Mouse (Mus musculus) CH12.LX (cell line): ENCODE results near the gene Snrk. TPM values are rescaled to one million over a fixed set of nuclear protein-coding genes. Genes with fewer than 3 reads are reported as not detected.

Source experiments
- DNase-seq: peaks from one replicate; pipeline ENCODE4 v3.0.0-alpha.2; 2013; ENCODE audit errors: extremely low read depth
- H3K27ac ChIP-seq: 2 replicates; pipeline ENCODE4 v1.5.1; 2012; ENCODE audit warnings: low read depth, mild to moderate bottlenecking, control low read depth, moderate library complexity; ENCODE audit not compliant: insufficient read depth
- H3K27me3 ChIP-seq: replicated peaks from 2 replicates; pipeline ENCODE3; 2012; ENCODE audit warnings: inconsistent platforms
- H3K36me3 ChIP-seq, 2 experiments: replicated peaks in 1 of 2; 2 replicates each; pipeline versions ENCODE3 to v1.6.1; 2012; ENCODE audit warnings: inconsistent platforms in 1 of 2, low read length in 1 of 2, mild to moderate bottlenecking in 1 of 2, mixed read lengths in 1 of 2, moderate library complexity in 1 of 2; ENCODE audit not compliant: control insufficient read depth in 1 of 2, insufficient read depth in 1 of 2
- H3K4me1 ChIP-seq, 2 experiments: 2 replicates each; pipeline ENCODE4 v1.6.1; 2012; ENCODE audit warnings: inconsistent platforms in 1 of 2, moderate library complexity in 1 of 2; ENCODE audit not compliant: insufficient read depth in 2 of 2, control insufficient read depth in 1 of 2
- H3K4me2 ChIP-seq: 2 replicates; pipeline ENCODE4 v1.6.1; 2012; ENCODE audit warnings: low read depth, mild to moderate bottlenecking, control low read depth; ENCODE audit not compliant: poor library complexity, insufficient read depth, severe bottlenecking
- H3K4me3 ChIP-seq, 3 experiments: fragments of 150-350 bp in 1 of 3; sonication (generic) in 1 of 3; replicated peaks in 1 of 3; 2 replicates each; pipeline versions ENCODE3 to v1.5.1; 2011 to 2012; ENCODE audit warnings: low read depth in 2 of 3, low read length in 2 of 3, mild to moderate bottlenecking in 2 of 3, moderate library complexity in 2 of 3, control low read depth in 1 of 3, improper control_type of control experiment in 1 of 3, inconsistent platforms in 1 of 3, mixed read lengths in 1 of 3; ENCODE audit not compliant: poor library complexity in 1 of 3
- H3K79me2 ChIP-seq: replicated peaks from 2 replicates; pipeline ENCODE4 v1.6.1; 2012; ENCODE audit warnings: mild to moderate bottlenecking, moderate library complexity; ENCODE audit not compliant: control insufficient read depth, poor library complexity, insufficient read depth, severe bottlenecking; ENCODE audit errors: extremely low read depth
- H3K9ac ChIP-seq: 2 replicates; pipeline ENCODE4 v1.6.1; 2012; ENCODE audit warnings: low read depth, mild to moderate bottlenecking, control low read depth, moderate library complexity; ENCODE audit not compliant: insufficient read depth
- H3K9me3 ChIP-seq: replicated peaks from 2 replicates; pipeline ENCODE3; 2012; ENCODE audit warnings: low read length, inconsistent platforms, mixed read lengths
- BHLHE40 ChIP-seq: IDR thresholded peaks from 2 replicates; pipeline ENCODE4 v1.6.1; 2011; ENCODE audit warnings: mild to moderate bottlenecking, low read depth, low read length, improper control_type of control experiment
- CHD1 ChIP-seq: IDR thresholded peaks from 2 replicates; pipeline ENCODE4 v1.6.1; 2012; ENCODE audit warnings: low read depth, low read length, improper control_type of control experiment, inconsistent platforms
- CTCF ChIP-seq, 2 experiments: IDR thresholded peaks in 1 of 2; conservative IDR thresholded peaks in 1 of 2; 2 replicates each; pipeline ENCODE4 v1.5.1; 2011 to 2012; ENCODE audit warnings: low read depth in 2 of 2, low read length in 2 of 2, improper control_type of control experiment in 1 of 2, inconsistent platforms in 1 of 2, mild to moderate bottlenecking in 1 of 2, moderate library complexity in 1 of 2
- E2F4 ChIP-seq: IDR thresholded peaks from 2 replicates; pipeline ENCODE4 v1.6.1; 2011; ENCODE audit warnings: low read depth, low read length, improper control_type of control experiment; ENCODE audit not compliant: insufficient replicate concordance
- EP300 ChIP-seq: IDR thresholded peaks from 2 replicates; pipeline ENCODE4 v1.6.1; 2011; ENCODE audit warnings: low read length, improper control_type of control experiment
- ETS1 ChIP-seq: conservative IDR thresholded peaks from 2 replicates; pipeline ENCODE4 v1.6.1; 2012; ENCODE audit warnings: low read depth, mild to moderate bottlenecking, inconsistent platforms, low read length, improper control_type of control experiment, moderate library complexity
- JUND ChIP-seq: conservative IDR thresholded peaks from 2 replicates; pipeline ENCODE4 v1.6.1; 2011; ENCODE audit warnings: low read depth, low read length, improper control_type of control experiment
- KAT2A ChIP-seq: IDR thresholded peaks from 2 replicates; pipeline ENCODE4 v1.6.1; 2012; ENCODE audit warnings: low read length, improper control_type of control experiment, inconsistent platforms; ENCODE audit not compliant: insufficient replicate concordance
- MEF2A ChIP-seq: IDR thresholded peaks from 2 replicates; pipeline ENCODE4 v1.6.1; 2014; ENCODE audit warnings: low read depth, mild to moderate bottlenecking, inconsistent platforms, low read length, improper control_type of control experiment, borderline replicate concordance
- NRF1 ChIP-seq: IDR thresholded peaks from 2 replicates; pipeline ENCODE4 v1.6.1; 2014; ENCODE audit warnings: low read depth, mild to moderate bottlenecking, inconsistent platforms, low read length, improper control_type of control experiment, moderate library complexity
- POLR2A ChIP-seq: IDR thresholded peaks from 2 replicates; pipeline ENCODE4 v1.6.1; 2011; ENCODE audit warnings: low read depth, mild to moderate bottlenecking, improper control_type of control experiment, low read length
- RCOR1 ChIP-seq: conservative IDR thresholded peaks from 2 replicates; pipeline ENCODE4 v1.6.1; 2012; ENCODE audit warnings: low read depth, mild to moderate bottlenecking, inconsistent platforms, low read length, improper control_type of control experiment
- SIN3A ChIP-seq: IDR thresholded peaks from 2 replicates; pipeline ENCODE4 v1.6.1; 2012; ENCODE audit warnings: low read length, improper control_type of control experiment, inconsistent platforms
- SMC3 ChIP-seq: IDR thresholded peaks from 2 replicates; pipeline ENCODE4 v1.6.1; 2011; ENCODE audit warnings: low read depth, low read length, improper control_type of control experiment
- TBP ChIP-seq: conservative IDR thresholded peaks from 2 replicates; pipeline ENCODE4 v1.6.1; 2011; ENCODE audit warnings: low read depth, low read length, improper control_type of control experiment
- dilution Hi-C: fragments of 300-500 bp; cut with MboI; formaldehyde crosslinking; loops from 2 replicates; pipeline ENCODE4 v1.14.3; 2020; ENCODE audit warnings: low sequenced_read_pairs; ENCODE audit not compliant: extremely low pct_unique_long_range_greater_than_20kb, extremely low pct_ligation_motif_present
- in situ Hi-C: fragments of 300-500 bp; cut with MboI; formaldehyde crosslinking; loops from 3 replicates; pipeline ENCODE4 v1.14.3; 2019; ENCODE audit warnings: low sequenced_read_pairs, low pct_ligation_motif_present, low pct_unique_long_range_greater_than_20kb, mixed read lengths
- polyA plus RNA-seq: library from polyadenylated mRNA; unstranded; fragments of >175 nt; gene quantifications from 2 replicates; pipeline ENCODE4 v1.2.1, GENCODE M21; 2012; ENCODE audit warnings: low read depth; ENCODE audit not compliant: insufficient read length
- total RNA-seq, 2 experiments: library from RNA; depleted of rRNA; stranded (reverse); fragments of 300-350 nt in 1 of 2; fragments of >200 nt in 1 of 2; gene quantifications; 2 replicates each; pipeline ENCODE4 v1.2.3; 2012 to 2014

The Snrk gene
- total and polyA plus RNA-seq, 3 experiments: 6.1 to 13.1 (median 7.0) TPM

DNA sequence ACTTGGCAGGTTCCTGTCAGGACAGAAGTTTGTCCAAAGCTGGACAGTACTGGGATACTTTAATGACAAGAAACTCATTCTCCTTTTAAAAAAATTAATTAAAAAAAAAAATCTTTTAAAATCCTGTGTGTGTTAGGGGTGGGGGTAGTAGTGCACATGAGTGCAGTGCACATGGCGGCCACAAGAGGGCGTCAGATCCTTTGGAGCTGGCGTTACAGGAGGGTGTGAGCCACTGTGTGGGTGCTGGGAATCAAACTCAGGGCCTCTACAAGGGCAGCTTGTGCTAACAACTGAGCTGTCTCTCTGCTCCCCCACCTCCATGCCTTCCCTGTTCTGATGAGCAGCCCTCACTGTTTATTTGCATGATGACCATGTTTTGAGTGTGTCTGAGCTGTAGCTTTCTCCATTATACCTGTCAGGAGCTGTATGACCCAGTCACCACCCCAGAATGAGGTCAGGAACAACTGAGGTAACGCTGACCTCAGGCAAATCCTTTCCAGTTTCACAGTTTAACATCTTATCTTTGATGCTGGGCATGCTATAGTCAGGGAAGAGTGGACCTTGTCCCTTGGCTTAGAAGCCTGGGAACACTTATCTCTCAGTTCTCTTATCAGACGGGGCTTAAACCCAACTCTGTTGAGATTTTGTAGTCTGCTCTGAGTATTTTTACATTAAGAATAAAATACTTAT, 39.5 kb downstream of the Snrk start:
- Histone ChIP-seq H3K4me3 (no peak overlapping the region), H3K9ac (no peak overlapping the region), H3K79me2 (no peaks in the 10 kb centered on the region), H3K4me2 (no peak overlapping the region), H3K9me3 (peaks cover 4% of the 10 kb centered on the region), H3K27me3 (no peaks in the 10 kb centered on the region), H3K4me1 (peaks cover 0 to 4% of the 10 kb centered on the region in 2 experiments; a peak in 1 of 4 replicates), H3K36me3 (peaks cover 25 to 37% of the 10 kb centered on the region in 2 experiments), H3K27ac (no peak overlapping the region)
- dilution Hi-C loops (no loop called here), in situ Hi-C loops (no loop called here)
- no peak for DNase-seq
- TF ChIP-seq NRF1 (no peak), CTCF (conservative IDR thresholded peaks at IDR 0.05 in 1 of 2, IDR thresholded peaks at IDR 0.05 in 1 of 2; ENCODE audit: low read depth in 2 of 2, low read length in 2 of 2) (peak; percentile 30 to 44; a peak in 2 of 4 replicates), MEF2A (no peak), SMC3 (peak; percentile 11; the same call in 1 of the 2 replicates)

DNA sequence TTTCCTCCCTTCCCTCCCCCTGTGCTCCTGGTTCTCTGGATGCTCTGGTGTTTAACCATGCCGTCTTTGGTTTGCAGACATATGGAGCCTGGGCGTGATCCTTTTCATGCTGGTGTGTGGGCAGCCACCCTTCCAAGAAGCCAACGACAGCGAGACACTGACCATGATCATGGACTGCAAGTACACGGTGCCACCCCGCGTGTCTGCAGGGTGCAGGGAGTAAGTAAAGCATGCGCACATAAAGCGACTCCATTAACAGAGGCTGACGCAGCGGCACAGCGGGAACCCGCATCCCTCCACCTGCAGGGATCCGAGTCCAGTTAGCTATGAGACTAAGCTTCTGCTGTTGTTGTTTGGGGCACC, 40.0 kb downstream of the Snrk start:
- DNase-seq: no peak
- TF ChIP-seq SIN3A: no peak
- no peak for TF ChIP-seq CHD1
- TF ChIP-seq RCOR1: no peak
- TF ChIP-seq E2F4: no peak
- no peak for TF ChIP-seq POLR2A
- no peak for TF ChIP-seq ETS1
- no peak for TF ChIP-seq JUND
- TF ChIP-seq KAT2A: no peak
- no peak for TF ChIP-seq BHLHE40
- TF ChIP-seq EP300: no peak
- TF ChIP-seq SMC3: no peak
- no peak for TF ChIP-seq TBP
- Histone ChIP-seq H3K4me3 (no peak overlapping the region), H3K27me3 (no peaks in the 10 kb centered on the region), H3K27ac (no peak overlapping the region), H3K9me3 (peaks cover 4% of the 10 kb centered on the region), H3K79me2 (no peaks in the 10 kb centered on the region), H3K9ac (no peak overlapping the region), H3K4me2 (no peak overlapping the region), H3K36me3 (peaks cover 25 to 37% of the 10 kb centered on the region in 2 experiments), H3K4me1 (peaks cover 0 to 4% of the 10 kb centered on the region in 2 experiments; a peak in 1 of 4 replicates)
- in situ Hi-C loops: no loop called here
- dilution Hi-C loops: no loop called here
